Mouse (Mus musculus): ENCODE data around the gene Rasa4.
A peak's percentile ranks its signal among the peaks of the same experiment; 100 is the strongest.
"Not testable (repeated sequence)": the region's sequence is repeated elsewhere in the genome, so short reads cannot be mapped to it uniquely, and the experiment has no call there.

Gene Rasa4

DNA sequence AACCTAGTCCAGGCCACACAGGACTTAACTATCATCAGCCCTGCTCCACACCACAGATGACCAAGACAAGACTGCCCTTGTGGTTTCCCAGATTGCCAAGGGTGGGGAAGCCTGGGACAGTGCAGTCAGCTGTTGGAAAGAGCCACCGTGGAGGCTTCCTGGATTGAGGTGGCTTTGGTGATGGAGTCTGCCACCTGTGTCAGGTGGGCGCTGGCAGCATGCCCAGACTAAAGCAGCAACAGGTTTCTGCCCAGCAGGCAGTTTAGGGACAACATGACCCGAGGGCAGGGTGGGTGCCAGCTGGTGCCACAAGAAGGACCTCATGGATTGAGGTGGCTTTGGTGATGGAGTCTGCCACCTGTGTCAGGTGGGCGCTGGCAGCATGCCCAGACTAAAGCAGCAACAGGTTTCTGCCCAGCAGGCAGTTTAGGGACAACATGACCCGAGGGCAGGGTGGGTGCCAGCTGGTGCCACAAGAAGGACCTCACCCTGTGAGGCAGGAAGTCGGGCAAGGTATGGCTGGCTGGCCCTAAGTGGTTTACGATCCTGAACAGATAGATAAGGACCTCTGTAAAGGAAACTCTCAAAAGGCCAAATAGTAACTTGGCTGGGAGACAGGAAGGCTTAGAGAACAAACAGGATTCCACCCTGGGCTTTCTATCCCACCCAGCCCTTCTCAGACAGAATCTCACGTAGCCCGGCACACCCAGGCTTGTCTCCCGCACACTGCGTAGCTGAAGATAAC lies 17.1 kb upstream of the Rasa4 start:
- DNase-seq (ENCODE audit: low spot score in 2 of 2): not testable (repeated sequence)

- DNase-seq (ENCODE audit: low spot score in 2 of 2): no peak
Observed at GRCm38 (mm10) chr5:136069411-136069810, 14.3 kb upstream of the Rasa4 start.

DNA sequence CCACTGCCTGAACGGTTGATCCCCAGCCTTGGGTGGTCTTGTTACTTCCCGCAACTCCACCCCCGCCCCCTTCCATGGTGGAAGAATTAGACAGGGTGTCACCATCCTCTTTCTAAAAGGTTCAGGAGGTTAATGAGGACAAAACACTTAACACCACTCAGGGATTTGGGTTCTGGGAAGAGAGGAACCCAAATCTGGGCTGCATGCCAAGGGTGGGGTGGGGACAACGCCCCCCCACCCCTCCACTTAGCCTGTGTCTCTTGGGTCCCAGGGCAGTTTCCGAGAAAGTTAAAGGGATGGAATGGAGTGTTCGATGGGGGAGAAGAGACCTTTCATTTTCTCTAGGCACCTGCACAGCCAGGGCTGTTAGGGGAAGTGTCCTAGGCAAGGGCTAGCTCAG lies 10.7 kb upstream of the Rasa4 start:
- DNase-seq (ENCODE audit: low spot score in 2 of 2): no peak

DNA sequence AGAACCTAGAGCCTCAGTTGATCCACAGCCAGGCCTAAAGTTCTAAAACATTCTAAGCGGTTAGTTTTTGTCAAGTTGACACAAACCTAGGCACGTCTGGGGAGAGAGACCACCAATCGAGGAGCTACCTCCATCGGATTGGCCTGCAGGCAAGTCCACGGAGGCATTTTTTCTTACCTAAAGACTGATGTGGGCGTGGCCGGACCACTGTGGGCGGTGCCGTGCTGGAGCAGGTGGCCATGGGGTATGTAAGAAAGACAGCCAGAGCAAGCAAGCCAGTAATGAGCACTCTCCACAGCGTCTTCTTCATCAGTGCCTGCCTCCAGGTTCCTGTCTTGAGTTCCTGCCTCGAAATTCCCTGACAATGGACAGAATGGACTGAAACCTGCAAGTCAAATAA lies 10.2 kb upstream of the Rasa4 start:
- DNase-seq (ENCODE audit: low spot score in 2 of 2): no peak

DNA sequence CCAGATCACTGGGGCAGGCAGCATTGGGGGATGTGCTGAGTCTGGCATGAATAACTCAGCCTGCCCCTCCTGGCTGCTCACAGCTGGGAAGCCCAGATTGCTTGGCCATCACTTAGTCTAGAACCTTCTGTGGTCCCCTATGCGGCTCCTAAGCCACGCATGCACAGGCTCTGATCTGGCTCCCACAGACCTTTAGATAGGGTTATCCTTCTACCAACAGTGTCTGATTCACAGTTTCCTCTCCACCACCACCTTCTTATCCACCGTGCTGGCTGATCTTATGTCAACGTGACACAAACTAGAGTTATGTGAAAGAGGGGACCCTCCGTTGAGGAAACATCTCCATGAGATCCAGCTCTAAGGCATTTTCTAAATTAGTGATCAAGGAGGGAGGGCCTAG lies 8.6 kb upstream of the Rasa4 start:
- no peak for DNase-seq (ENCODE audit: low spot score in 2 of 2)

DNA sequence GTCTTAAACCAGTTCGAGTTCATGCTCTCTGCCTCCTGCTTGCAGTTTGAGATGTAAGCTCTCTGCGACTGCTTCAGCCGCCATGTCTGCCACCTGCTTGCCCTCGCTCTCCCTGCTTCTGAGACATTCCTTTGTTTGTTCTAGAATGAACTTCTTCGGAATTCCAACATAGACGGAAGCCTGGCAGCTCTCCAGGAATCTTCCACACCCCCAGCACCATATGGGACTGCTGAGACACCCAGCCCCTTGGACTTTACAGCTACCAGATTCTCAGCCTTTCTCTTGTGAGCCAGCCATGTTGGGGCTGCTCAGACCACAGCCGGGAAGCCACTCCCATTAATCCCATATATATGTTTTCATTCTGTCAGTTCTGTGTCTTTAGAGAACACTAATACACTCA lies 7.4 kb upstream of the Rasa4 start:
- no peak for DNase-seq (ENCODE audit: low spot score in 2 of 2)

GRCm38 (mm10) chr5:136077001-136077550 lies 6.6 kb upstream of the Rasa4 start:
- DNase-seq (ENCODE audit: low spot score in 2 of 2): no peak

DNA sequence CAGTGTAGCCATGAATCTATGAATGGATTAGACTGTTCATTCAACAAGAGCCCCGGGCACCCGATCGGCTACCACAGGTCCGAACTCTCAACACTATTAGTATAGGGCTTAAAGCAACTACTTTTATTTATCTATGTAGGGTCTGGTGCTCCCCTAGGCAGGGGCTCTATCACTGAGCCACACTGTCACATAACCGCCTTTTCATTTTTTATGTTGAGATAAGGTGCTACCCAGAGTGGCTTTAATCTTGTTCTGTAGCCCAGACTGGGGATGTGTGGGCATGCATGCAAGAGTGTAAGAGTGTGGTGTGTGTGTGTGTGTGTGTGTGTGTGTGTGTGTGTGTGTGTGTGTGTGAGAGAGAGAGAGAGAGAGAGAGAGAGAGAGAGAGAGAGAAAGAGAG lies 5.6 kb upstream of the Rasa4 start:
- DNase-seq (ENCODE audit: low spot score in 2 of 2): no peak

DNA sequence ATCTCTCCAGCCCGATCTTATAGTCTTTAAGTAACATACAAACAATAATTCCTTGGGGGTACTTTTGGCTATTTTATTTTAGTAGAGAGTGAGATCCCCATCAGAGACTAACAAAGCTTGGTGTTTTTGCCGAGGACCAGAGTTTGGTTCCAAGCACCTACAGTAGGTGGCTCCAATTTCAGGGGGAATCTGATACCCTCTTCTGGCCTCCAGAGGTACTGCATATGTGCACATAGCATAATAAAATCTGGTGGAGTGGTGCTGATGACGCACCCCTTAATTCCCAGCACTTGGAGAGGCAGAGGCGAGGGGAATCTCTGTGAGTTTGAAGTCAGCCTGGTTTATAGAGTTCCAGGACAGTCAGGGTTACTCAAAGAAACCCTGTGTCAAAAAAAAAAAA lies 1.4 kb upstream of the Rasa4 start:
- no peak for DNase-seq (ENCODE audit: low spot score in 2 of 2)

DNA sequence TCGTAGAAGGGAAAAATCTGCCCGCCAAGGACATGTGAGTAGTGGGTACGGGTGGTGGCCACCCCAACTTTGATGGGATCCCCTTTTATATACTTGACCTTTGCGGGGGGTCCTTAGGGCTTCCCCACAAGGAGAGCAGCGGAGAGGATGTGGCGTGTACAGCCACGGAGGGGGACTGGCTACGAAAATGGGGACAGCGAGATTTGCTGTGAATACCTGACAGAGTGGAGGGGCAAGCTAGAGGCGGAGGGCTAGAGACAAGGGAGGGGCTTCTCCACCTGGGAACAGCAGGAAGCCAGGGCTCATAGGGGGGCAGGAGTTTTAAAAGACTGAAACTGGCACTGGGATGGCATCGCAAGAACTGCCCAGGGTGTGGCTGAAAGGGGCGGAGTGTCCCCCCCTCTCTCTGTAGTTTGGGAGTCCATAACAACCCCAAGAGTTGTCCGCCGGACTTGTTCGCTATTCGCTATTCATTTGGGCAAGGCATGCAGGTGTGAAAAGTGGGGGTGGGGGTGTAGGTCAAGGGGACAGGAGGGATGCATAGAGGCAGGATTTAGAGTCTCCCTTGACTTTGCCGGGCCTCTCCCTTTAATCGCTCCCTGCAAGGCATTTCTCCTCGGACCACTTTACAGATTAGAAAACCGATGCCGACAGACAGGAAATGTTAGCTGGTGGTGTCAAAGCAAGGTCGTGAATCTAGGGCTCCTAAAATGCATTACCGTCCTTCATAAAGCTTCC lies 597 bp downstream of the Rasa4 start:
- no peak for DNase-seq (ENCODE audit: low spot score in 2 of 2)

- DNase-seq (ENCODE audit: low spot score in 2 of 2): peak in 1 of 2 experiments; percentile 38
Observed at GRCm38 (mm10) chr5:136084891-136085651, 1.4 kb downstream of the Rasa4 start.

- DNase-seq (ENCODE audit: low spot score in 2 of 2): no peak
Observed at GRCm38 (mm10) chr5:136086290-136086689, 2.6 kb downstream of the Rasa4 start.

DNA sequence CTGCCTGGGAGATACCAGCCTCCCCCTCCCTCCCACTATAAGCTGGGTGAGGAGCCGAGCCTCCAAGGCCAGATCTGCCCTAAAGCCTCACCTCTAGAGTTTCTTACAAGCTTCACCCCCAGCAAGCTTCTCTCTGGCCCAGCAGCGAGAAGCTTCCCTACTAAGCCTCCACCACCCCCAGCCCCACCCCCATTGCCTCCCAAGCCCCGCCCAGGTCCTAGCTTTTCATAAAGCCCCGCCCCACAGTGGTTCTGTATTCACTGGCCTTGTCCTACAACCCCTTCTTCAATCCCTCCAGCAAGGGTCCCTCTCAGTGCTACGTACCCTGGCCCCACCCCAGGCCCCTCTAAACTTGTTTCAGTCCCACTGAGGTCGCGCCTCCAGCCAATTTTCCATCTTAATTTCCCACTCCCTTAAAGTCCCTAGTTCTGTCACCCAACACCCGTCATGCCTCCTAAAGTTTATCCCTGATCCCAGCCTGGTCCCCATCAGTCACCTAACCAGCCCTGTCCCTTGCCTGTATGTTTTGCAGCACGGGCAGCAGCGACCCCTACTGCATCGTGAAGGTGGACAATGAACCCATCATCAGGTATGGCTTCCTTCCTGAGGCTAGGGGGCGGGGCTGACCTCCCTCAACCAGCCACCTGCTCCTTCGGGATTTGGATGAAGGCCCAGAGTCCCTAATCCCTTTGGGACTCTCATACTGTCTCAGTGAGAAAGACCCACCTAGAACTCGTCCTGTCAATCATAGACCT lies 5.3 kb downstream of the Rasa4 start:
- no peak for DNase-seq (ENCODE audit: low spot score in 2 of 2)

- no peak for DNase-seq (ENCODE audit: low spot score in 2 of 2)
Observed at GRCm38 (mm10) chr5:136091927-136092326, 8.2 kb downstream of the Rasa4 start.

- no peak for DNase-seq (ENCODE audit: low spot score in 2 of 2)
Observed at GRCm38 (mm10) chr5:136094249-136095010, 10.7 kb downstream of the Rasa4 start.

DNA sequence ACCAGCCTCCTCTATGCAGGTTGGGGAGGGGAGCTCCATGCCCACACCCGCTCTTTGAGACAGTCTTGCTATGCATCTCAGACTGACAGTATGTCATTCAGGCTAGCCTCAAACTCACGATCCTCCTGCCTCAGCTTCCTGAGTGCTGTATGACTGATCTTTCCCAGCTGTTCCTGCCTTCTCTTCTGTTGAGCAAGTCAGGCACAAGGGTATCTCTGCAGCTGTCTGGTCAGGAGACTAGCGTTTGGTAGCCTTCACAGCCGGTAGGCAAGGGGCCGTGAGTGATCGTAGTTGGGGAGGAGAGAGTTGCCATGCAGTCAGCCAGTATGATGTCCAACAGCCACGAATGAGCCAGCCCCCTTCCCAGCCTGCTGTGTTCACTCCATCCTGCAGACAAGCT lies 11.4 kb downstream of the Rasa4 start:
- DNase-seq (ENCODE audit: low spot score in 2 of 2): no peak

DNA sequence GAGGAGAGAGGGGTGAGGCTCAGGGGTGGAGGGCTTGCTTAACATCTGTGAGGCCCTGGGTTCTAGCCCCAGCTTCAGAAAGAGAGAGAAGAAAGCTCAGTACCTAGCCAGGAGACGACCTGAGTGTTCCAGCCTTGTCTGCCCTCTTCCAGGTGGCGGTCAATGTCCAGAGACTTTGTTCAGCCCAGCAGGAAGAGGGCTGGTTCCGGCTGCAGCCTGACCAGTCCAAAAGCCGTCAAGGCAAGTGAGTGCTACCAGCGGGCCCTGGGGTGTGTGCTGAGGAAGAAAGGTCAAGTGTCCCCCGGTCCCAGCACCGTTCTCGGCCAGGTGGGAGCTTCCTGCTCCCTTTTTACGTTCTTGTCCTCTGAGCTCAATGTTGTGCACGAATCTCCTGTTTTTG lies 14.8 kb downstream of the Rasa4 start:
- no peak for DNase-seq (ENCODE audit: low spot score in 2 of 2)

DNA sequence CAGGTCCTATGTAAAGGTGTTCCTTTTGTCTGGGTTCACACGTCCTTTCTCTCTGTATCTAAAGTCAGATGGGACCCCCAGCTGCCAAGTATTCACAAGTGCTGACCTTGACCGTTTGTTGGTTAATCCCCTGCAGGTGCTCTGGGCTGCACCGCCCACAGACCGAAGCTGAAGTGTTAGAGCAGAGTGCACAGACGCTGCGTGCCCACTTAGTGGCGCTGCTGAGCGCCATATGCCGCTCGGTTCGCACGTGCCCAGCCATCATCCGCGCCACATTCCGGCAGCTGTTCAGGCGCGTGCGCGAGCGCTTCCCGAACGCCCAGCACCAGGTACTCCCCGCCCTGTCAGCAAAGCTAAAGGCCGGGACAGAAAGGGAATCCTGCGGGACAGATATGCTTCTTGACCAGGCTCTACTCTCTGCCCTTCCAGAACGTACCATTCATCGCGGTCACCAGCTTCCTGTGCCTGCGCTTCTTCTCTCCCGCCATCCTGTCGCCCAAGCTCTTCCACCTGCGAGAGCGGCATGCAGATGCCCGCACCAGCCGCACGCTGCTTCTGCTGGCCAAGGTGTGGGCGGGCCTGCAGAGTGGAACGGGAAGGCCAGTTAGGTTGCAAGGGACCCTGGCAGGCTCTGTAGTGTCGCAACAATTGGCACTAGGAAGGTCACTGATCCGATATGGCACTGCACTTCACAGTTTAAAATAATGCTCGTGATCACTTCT lies 18.5 kb downstream of the Rasa4 start:
- DNase-seq (ENCODE audit: low spot score in 2 of 2): peak; percentile 48 to 77

GRCm38 (mm10) chr5:136104511-136104910 lies 20.8 kb downstream of the Rasa4 start:
- peak in 1 of 2 experiments; percentile 47 for DNase-seq (ENCODE audit: low spot score in 2 of 2)

DNA sequence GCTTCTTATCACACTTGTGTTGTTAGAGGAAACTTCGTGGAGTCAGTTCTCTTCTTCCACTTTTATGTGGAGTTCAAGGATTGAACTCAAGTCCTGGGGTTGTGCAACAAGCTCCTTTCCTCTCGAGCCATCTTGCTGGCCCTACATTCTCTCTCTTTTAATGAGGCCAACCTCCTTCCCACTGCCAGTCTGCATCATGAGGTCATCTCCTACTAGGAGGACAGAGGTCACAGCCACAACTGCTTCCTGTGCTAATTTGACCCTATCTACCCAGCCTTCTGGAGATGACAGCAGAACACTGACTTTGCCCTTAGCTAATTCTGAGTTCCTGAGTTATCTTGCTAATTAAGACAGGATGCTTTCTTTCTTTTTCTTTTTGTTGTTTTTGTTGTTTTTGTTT lies 24.8 kb downstream of the Rasa4 start:
- no peak for DNase-seq (ENCODE audit: low spot score in 2 of 2)
